Mouse (Mus musculus) midbrain, embryonic 12.5 days (tissue): ENCODE results near the gene Bcdin3d. TPM values are rescaled to one million over a fixed set of nuclear protein-coding genes. Genes with fewer than 3 reads are reported as not detected.

Experiments
- ATAC-seq: fragments of 200-750 bp; cut with Nextera tagmentation; 2 replicates; pipeline ENCODE4 v1.8.0; 2017; ENCODE audit warnings: low read depth, moderate TSS enrichment, moderate library complexity; ENCODE audit not compliant: low FRiP score
- H3K27ac ChIP-seq: fragments of 300-500 bp; sonication (generic); replicated peaks from 2 replicates; pipeline ENCODE4 v1.5.1; 2016; ENCODE audit warnings: mild to moderate bottlenecking
- H3K27me3 ChIP-seq: fragments of 300-500 bp; sonication (generic); 2 replicates; pipeline ENCODE4 v1.6.1; 2016; ENCODE audit warnings: mild to moderate bottlenecking
- H3K36me3 ChIP-seq: fragments of 300-500 bp; sonication (generic); 2 replicates; pipeline ENCODE4 v1.6.1; 2016
- H3K4me1 ChIP-seq: fragments of 300-500 bp; sonication (generic); 2 replicates; pipeline ENCODE4 v1.6.1; 2016
- H3K4me2 ChIP-seq: fragments of 300-500 bp; sonication (generic); replicated peaks from 2 replicates; pipeline ENCODE4 v1.6.1; 2016; ENCODE audit warnings: mild to moderate bottlenecking, moderate library complexity
- H3K4me3 ChIP-seq: fragments of 300-500 bp; sonication (generic); 2 replicates; pipeline ENCODE4 v1.5.1; 2016; ENCODE audit warnings: mild to moderate bottlenecking
- H3K9ac ChIP-seq: fragments of 300-500 bp; sonication (generic); replicated peaks from 2 replicates; pipeline ENCODE4 v1.6.1; 2016; ENCODE audit warnings: mild to moderate bottlenecking, moderate library complexity
- H3K9me3 ChIP-seq: fragments of 300-500 bp; sonication (generic); 2 replicates; pipeline ENCODE4 v1.6.1; 2016; ENCODE audit warnings: mild to moderate bottlenecking
- WGBS: fragments of 180-500 bp; shearing (Covaris S2); methylation state at CpG from one replicate; pipeline ENCODE4 v1.1.7; 2016; 5-methylcytosine and 5-hydroxymethylcytosine counted together
- polyA plus RNA-seq: library from polyadenylated mRNA; unstranded; fragments of >200 nt; fragmentation: Nextera tagmentation; extraction: Ambion mirVana; gene quantifications from 2 replicates; pipeline ENCODE4 v1.2.1, GENCODE M21; 2016

Gene Bcdin3d
- polyA plus RNA-seq: 19.9 and 20.1 TPM in 2 replicates

DNA sequence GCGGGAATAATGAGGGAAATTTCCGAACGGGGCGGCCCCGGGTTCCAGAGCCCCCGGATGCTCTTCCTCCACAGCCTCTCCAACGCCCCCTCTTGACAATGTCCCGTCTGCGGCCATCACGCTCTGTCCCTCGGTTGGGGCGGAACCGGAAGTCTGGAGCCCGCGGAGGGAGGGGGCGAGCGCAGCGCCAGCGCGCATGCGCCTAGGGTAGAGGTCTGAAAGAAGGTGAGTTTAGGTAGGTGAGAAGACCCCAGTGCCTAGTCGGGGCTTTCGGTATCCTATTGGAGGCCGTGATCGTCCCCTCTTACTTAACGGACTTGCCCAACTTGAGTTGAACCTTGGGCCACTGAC is at the start of gene Bcdin3d:
Bcdin3d (minus strand) TSS at position 155 of the 351 bp plus-strand sequence.
- WGBS: under 1% methylated on average over 26 of the region's 26 CpGs
- Histone ChIP-seq H3K9me3 (no peaks in the 10 kb centered on the region), H3K4me1 (peaks cover 12% of the 10 kb centered on the region), H3K36me3 (peaks cover 11% of the 10 kb centered on the region), H3K4me3 (peak within 1 kb of the TSS; percentile 84), H3K4me2 (peak within 1 kb of the TSS; percentile 74), H3K27me3 (peaks cover 12% of the 10 kb centered on the region), H3K27ac (peak within 1 kb of the TSS; percentile 87), H3K9ac (peak within 1 kb of the TSS; percentile 89)
- ATAC-seq: peak; percentile 90

DNA sequence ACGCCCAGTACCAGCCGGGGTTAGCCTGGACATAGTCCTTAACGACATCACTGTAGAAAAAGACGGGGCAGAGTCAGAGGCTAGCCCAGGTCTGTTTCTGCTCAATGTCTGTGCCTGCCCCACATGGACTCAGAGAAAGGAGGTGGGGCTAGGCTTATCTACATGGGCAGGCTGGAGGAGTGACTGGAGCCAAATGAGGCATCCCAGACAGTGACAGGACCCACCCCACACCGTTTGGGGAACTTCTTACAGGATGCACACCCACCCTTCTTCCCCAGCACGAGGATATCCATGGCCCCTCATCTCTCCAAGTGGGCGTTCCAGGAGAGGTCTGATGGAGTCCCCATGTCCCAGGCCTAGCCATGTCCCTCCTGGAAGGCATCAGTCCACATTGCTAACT is 45.8 kb upstream of the Bcdin3d start:
- H3K27ac ChIP-seq: no peak overlapping the region
- no peaks in the 10 kb centered on the region for H3K4me1 ChIP-seq
- peaks cover 10% of the 10 kb centered on the region; the same call in 1 of the 2 replicates for H3K27me3 ChIP-seq
- H3K9me3 ChIP-seq: no peaks in the 10 kb centered on the region
- H3K9ac ChIP-seq: no peak overlapping the region
- H3K4me2 ChIP-seq: no peak overlapping the region
- ATAC-seq: no peak
- H3K36me3 ChIP-seq: no peaks in the 10 kb centered on the region
- H3K4me3 ChIP-seq: no peak overlapping the region
- WGBS: 79% methylated on average over 7 of the region's 7 CpGs

DNA sequence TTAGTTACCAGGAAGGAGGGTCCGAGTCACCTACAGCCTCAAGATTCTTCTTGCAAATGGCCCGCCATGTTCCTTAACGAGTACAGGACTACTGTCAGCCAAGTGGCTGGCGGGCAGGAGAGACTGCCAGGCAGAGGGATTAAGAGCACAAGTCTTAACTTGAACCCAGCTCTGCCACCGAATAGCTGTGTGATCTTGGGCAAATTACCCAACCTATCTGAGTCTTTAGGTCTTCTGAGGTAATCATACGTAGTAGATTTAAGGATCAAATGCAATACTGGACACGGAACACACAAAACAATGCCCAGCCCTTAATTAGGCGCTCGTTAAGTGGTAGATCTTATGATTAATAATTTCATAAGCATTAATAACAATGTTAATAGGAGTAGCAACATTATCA is 45.1 kb upstream of the Bcdin3d start:
- H3K36me3 ChIP-seq: no peaks in the 10 kb centered on the region
- H3K27me3 ChIP-seq: peaks cover 8% of the 10 kb centered on the region; the same call in 1 of the 2 replicates
- no peak overlapping the region for H3K27ac ChIP-seq
- no peak overlapping the region for H3K4me2 ChIP-seq
- no peak overlapping the region for H3K9ac ChIP-seq
- no peaks in the 10 kb centered on the region for H3K4me1 ChIP-seq
- 92% methylated on average over 9 of the region's 9 CpGs for WGBS
- no peak for ATAC-seq
- H3K9me3 ChIP-seq: no peaks in the 10 kb centered on the region
- no peak overlapping the region for H3K4me3 ChIP-seq

DNA sequence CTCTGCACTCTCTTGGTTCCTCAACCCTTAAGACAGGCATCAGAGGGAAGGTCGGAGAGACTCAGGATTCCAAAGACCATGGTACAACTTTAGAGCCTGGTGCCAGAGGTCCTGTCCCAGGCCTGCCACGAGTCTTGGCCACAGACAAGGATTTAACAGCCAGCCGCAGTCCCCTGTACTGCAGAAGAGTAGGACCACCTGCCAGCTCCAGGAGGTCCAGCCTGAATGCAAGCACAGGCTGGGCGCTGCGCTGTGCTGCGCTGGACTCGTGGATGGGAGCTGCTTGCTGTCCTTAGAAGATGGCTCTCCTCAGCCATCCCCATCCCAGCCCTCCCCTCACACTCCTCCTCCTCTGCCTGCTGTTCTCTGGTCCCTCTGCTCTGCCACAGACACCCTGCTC is 43.2 kb upstream of the Bcdin3d start:
- WGBS: 61% methylated on average over 7 of the region's 7 CpGs

DNA sequence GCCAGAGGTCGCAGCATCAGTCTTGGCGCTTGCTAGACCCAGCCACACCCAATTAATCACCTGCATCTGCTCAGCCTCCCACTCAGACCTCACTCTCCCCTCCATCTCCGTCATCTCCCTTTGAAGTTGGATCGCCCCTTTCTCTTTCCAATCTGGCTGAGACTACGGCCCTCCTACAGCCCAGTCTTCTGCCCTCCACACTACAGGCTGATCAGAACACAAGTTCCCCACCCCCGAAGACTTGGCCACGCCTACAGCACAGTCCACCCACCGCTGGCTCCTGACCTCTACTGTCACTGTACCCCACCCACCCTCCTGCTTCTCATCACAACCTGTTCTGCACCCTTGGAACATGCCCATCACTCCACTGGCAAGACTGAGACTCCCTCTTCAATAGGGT is 42.2 kb upstream of the Bcdin3d start:
- Histone ChIP-seq H3K9me3 (no peaks in the 10 kb centered on the region), H3K36me3 (no peaks in the 10 kb centered on the region), H3K9ac (no peak overlapping the region), H3K4me2 (no peak overlapping the region), H3K4me1 (no peaks in the 10 kb centered on the region), H3K27me3 (no peaks in the 10 kb centered on the region; the same call in 1 of the 2 replicates), H3K27ac (no peak overlapping the region), H3K4me3 (no peak overlapping the region)
- 67% methylated on average over 8 of the region's 8 CpGs for WGBS
- ATAC-seq: no peak

More for the DNA sequence above, 43.2 kb upstream of the Bcdin3d start:
- Histone ChIP-seq H3K36me3 (no peaks in the 10 kb centered on the region), H3K4me1 (no peaks in the 10 kb centered on the region), H3K27me3 (peaks cover under 1% of the 10 kb centered on the region; the same call in 1 of the 2 replicates), H3K9ac (no peak overlapping the region), H3K4me3 (no peak overlapping the region), H3K27ac (no peak overlapping the region), H3K9me3 (no peaks in the 10 kb centered on the region), H3K4me2 (no peak overlapping the region)
- no peak for ATAC-seq

DNA sequence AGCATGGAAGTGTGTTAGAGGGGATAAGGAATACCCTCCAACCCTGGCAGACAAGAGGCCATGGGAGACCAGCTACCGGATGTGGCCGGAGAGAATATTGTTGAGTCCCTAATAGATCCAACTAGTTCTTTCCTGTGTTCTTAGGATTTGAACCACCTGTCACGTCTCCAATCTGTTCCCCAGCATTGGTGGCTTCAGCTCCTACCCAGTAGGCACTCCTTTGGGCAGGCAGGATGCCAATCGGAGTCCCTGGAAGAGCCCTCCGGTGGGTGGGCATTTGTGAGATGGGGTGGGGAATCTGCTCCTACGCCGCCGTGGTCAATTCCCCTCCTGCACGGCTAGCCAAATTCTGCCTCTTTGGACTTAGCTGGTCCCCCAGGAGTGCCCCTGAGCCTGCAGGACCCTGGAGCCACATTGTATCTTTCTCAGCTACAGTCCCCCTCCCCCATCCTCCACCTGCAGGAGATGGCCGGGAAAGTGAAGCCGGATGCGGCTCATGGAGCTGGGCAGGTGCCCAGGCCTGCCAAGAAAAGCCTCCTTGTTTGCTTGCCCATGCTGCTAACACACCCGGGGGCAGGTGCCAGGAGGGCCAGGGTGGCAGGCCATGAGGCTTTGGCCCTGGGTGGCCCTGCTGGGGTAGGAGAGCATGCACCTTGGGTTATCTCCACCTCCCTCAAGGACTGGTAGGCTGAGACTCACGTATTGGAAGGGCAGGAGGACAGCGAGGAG is 37.4 kb upstream of the Bcdin3d start:
- WGBS: 81% methylated on average over 15 of the region's 15 CpGs

DNA sequence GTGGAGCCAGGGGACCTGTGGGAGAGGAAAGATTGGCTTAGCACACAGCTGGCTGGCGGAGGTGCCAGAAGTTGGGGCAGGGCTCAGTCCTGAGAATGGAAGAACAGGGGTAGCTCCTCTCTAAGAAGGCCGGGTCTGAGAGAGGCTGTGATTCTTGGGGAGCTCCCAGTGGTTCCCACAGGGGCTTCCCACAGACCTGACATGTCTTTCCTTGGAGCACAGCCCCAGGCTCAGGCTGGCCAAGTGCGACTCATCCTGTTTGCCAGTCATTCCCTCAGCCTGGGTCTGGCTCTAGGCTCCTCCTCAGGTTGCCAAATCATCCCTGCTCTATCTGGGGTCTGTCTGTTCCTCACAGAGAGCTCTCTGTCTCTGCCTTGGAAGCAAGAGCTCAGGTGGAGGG is 36.1 kb upstream of the Bcdin3d start:
- Histone ChIP-seq H3K36me3 (no peaks in the 10 kb centered on the region), H3K9ac (no peak overlapping the region), H3K27ac (no peak overlapping the region), H3K9me3 (no peaks in the 10 kb centered on the region), H3K4me1 (no peaks in the 10 kb centered on the region), H3K4me3 (no peak overlapping the region), H3K27me3 (no peaks in the 10 kb centered on the region), H3K4me2 (no peak overlapping the region)
- 90% methylated on average over 3 of the region's 3 CpGs for WGBS
- ATAC-seq: no peak

More for the DNA sequence above, 37.4 kb upstream of the Bcdin3d start:
- ATAC-seq: no peak
- Histone ChIP-seq H3K36me3 (no peaks in the 10 kb centered on the region), H3K4me3 (no peak overlapping the region), H3K4me2 (no peak overlapping the region), H3K27ac (no peak overlapping the region), H3K27me3 (no peaks in the 10 kb centered on the region), H3K9me3 (no peaks in the 10 kb centered on the region), H3K9ac (no peak overlapping the region), H3K4me1 (no peaks in the 10 kb centered on the region)

DNA sequence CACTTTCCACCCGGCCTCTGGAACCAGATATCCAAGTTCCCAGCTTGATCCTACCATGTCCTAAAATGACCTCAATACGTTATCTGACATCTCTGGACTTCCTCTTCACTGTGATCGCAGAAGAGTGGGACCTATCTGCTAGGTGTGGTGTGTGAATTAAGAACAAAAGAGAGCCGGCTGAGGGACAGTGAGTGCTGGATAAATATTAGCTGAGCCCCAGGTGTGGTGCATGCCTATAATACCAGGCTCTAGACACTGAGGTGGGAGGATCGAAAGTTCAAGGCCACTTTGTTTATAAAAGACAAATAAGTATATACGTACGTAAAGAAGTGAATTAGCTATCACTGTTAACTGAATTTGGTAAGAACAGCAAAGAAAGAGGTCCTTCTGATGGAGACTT is 35.3 kb upstream of the Bcdin3d start:
- Histone ChIP-seq H3K9ac (no peak overlapping the region), H3K27me3 (no peaks in the 10 kb centered on the region), H3K4me1 (no peaks in the 10 kb centered on the region), H3K4me2 (no peak overlapping the region), H3K27ac (no peak overlapping the region), H3K9me3 (no peaks in the 10 kb centered on the region), H3K36me3 (no peaks in the 10 kb centered on the region), H3K4me3 (no peak overlapping the region)
- WGBS: 89% methylated on average over 7 of the region's 7 CpGs
- no peak for ATAC-seq

DNA sequence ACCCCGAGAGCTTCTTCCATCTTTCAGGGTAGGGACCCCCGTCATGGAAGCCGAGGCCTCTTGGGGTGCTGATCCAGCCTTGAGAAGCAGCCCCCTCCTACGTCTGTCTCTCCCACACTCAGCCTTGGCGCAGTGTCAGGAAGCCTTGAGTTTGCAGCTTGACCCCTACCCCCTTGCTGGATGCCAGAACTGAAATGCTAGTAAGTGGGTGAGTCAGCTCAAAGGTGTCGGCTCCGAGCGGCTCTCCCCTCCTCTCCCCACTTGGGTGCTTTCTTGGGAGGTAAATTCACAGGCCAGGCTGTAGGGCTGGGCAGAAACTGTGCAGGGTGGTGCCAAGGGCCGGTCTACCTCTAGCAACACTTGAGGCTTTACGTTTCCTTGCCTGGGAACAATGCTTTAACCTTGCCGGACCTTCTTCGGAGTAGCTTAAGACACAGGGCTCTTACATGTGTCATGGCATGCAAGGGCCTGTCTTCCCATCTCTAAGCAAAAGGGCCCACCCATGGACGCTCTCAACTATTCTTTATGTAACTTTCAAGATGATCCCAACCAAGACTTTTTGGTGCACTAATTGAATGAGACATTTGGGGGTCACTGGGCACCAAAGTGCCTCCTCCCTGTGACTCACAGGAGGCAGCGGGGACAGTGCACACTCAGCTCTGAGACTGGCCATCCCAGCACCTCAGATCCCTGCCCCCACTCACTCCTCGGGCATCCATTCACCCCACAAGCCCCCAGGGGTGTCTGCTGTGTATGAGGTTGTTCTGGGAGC is 31.0 kb upstream of the Bcdin3d start:
- 0 out of 2 replicates have a peak, but pooled peaks cover 5% of the 10 kb centered on the region for H3K4me1 ChIP-seq
- H3K27me3 ChIP-seq: no peaks in the 10 kb centered on the region
- no peaks in the 10 kb centered on the region for H3K9me3 ChIP-seq
- H3K27ac ChIP-seq: no peak overlapping the region
- WGBS: 85% methylated on average over 15 of the region's 15 CpGs
- H3K4me2 ChIP-seq: no peak overlapping the region
- H3K4me3 ChIP-seq: no peak overlapping the region
- no peak for ATAC-seq
- no peak overlapping the region for H3K9ac ChIP-seq
- no peaks in the 10 kb centered on the region for H3K36me3 ChIP-seq

DNA sequence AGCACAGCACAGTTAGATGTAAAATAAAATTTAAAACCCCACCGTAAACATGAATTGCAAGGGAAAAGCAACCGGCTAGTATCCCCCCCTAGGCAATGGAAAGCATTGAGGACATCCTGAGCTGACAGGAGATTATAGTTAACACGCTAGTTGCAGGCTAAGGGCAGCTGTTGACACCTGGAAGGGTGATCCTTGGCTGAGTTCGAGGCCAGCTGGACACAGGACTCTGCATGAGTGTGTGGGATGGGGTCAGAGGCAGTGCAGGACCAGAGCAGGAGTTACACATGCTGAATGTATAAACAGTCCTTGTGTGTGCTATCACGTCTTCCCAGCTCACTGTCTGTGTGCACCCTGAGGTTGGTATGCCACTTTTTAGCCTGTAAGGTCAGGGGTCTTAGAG is 28.7 kb upstream of the Bcdin3d start:
- H3K4me3 ChIP-seq: no peak overlapping the region
- 77% methylated on average over 5 of the region's 5 CpGs for WGBS
- H3K9ac ChIP-seq: no peak overlapping the region
- no peaks in the 10 kb centered on the region for H3K36me3 ChIP-seq
- H3K27ac ChIP-seq: no peak overlapping the region
- ATAC-seq: no peak
- no peak overlapping the region for H3K4me2 ChIP-seq
- no peaks in the 10 kb centered on the region for H3K9me3 ChIP-seq
- H3K27me3 ChIP-seq: peaks cover 4% of the 10 kb centered on the region
- H3K4me1 ChIP-seq: 0 out of 2 replicates have a peak, but pooled peaks cover 5% of the 10 kb centered on the region

DNA sequence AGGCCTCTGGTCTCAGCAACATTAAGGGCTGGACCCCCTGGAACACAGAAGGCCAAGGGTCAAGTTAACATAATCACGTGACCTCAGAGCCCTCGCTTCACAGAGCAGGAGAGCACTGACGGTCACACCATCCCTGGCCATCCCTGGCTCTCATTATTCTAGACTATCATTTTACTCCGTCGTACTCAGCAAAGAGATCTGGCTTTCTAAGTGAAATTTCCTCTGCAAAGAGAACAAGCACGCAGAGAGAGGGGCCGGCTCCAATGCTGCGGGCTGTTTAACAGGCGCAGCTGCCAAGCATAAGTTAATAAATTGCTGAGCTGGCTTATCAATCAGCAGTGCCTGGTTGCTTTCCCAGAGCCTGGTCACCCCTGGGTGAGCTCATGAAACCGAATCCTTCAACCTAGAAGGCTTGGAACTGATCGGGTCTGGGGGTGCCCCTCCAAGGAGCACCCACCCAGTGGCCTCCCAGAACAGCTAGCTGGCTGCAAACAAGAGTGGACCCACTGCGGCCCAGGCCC is 27.8 kb upstream of the Bcdin3d start:
- Histone ChIP-seq H3K27ac (peak overlapping the region; percentile 52), H3K9me3 (no peaks in the 10 kb centered on the region), H3K9ac (no peak overlapping the region), H3K36me3 (no peaks in the 10 kb centered on the region), H3K4me3 (no peak overlapping the region), H3K4me2 (no peak overlapping the region), H3K4me1 (peaks cover 12% of the 10 kb centered on the region), H3K27me3 (peaks cover 4% of the 10 kb centered on the region)
- ATAC-seq: no peak
- 51% methylated on average over 12 of the region's 12 CpGs for WGBS
